Mouse (Mus musculus): ENCODE data around the gene 1110008L16Rik. TPM values are rescaled to one million over a fixed set of nuclear protein-coding genes. Genes with fewer than 3 reads are reported as not detected.
"Not testable (repeated sequence)": the region's sequence is repeated elsewhere in the genome, so short reads cannot be mapped to it uniquely, and the experiment has no call there.

Gene 1110008L16Rik
- polyA plus RNA-seq, 1 experiment from 2014 or later: 6.0 TPM

GRCm38 (mm10) chr12:55392733-55393577 is 93.6 kb downstream of the 1110008L16Rik start:
- Histone ChIP-seq H3K36me3 (ENCODE audit: control insufficient read depth, insufficient read depth) (no peaks in the 10 kb centered on the region), H3K4me2 (ENCODE audit: low read depth, low read length) (no peak overlapping the region), H3K9me3 (replicated peaks; ENCODE audit: control insufficient read depth, low read length) (no peaks in the 10 kb centered on the region), H3K4me3 (ENCODE audit: low read depth, low read length) (no peak overlapping the region), H3K27me3 (ENCODE audit: control insufficient read depth, insufficient read depth, low read depth, low read length) (no peaks in the 10 kb centered on the region; the same call in 1 of the 2 replicates), H3K27ac (ENCODE audit: low read length) (no peak overlapping the region), H3K4me1 (ENCODE audit: control insufficient read depth, low read depth, low read length) (peaks cover 6% of the 10 kb centered on the region), H3K9ac (ENCODE audit: low read depth, low read length) (no peak overlapping the region)
- 61% methylated on average over 11 of the region's 11 CpGs for WGBS (ENCODE audit: insufficient replicate concordance)
- no peak for ATAC-seq (ENCODE audit: low read depth)

DNA sequence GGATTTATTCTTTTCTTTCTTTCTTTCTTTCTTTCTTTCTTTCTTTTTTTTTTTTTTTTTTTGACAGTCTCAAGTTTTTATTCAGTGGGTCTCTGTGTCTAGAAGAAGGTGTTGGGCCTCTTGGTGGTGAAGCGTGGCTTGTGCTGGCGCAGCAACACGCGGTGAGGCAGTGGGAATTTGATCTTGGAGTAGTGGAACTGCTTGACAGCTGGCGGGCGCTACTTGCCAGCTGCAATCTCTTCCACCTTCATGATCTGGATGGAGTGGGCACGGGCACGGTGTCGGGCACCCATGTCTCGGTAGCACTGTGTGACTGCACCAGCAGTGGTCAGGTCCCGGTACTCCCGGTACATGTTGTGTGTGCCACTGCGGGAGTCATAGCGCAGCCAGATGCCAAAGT is 96.2 kb downstream of the 1110008L16Rik start:
- not testable (repeated sequence) for H3K36me3 ChIP-seq (ENCODE audit: control insufficient read depth, insufficient read depth); H3K27ac ChIP-seq (ENCODE audit: low read length); H3K4me2 ChIP-seq (ENCODE audit: low read depth, low read length); H3K9ac ChIP-seq (ENCODE audit: low read depth, low read length); H3K9me3 ChIP-seq (replicated peaks; ENCODE audit: control insufficient read depth, low read length); H3K4me3 ChIP-seq (ENCODE audit: low read depth, low read length); ATAC-seq (ENCODE audit: low read depth); H3K27me3 ChIP-seq (ENCODE audit: control insufficient read depth, insufficient read depth, low read depth, low read length)
- H3K4me1 ChIP-seq (ENCODE audit: control insufficient read depth, low read depth, low read length): peaks cover 17% of the 10 kb centered on the region
- WGBS (ENCODE audit: insufficient replicate concordance): 83% methylated on average over 14 of the region's 14 CpGs

DNA sequence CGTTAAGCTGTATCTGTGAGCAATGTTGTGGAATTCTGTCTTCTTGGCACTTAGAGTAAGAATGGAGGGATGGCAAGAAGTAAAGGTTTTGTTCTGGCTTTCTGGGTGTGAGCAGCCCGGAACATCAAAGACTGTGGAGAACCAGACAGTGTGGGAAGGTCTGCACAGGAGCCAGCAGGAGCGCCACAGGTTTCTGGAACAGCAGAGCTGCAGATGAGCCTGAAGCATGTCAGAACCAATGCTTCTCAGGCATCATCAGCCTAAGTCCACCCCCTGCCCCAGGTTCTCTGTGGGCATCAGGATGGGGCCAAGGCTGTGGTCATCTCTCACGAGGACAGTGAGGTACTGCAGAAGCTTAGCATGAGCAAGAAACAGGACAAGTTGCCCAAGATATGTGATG is 97.2 kb downstream of the 1110008L16Rik start:
- H3K4me2 ChIP-seq (ENCODE audit: low read depth, low read length): no peak overlapping the region
- no peaks in the 10 kb centered on the region; the same call in 1 of the 2 replicates for H3K27me3 ChIP-seq (ENCODE audit: control insufficient read depth, insufficient read depth, low read depth, low read length)
- H3K4me1 ChIP-seq (ENCODE audit: control insufficient read depth, low read depth, low read length): peaks cover 17% of the 10 kb centered on the region
- H3K27ac ChIP-seq (ENCODE audit: low read length): no peak overlapping the region
- no peaks in the 10 kb centered on the region for H3K36me3 ChIP-seq (ENCODE audit: control insufficient read depth, insufficient read depth)
- 85% methylated on average over 4 of the region's 4 CpGs for WGBS (ENCODE audit: insufficient replicate concordance)
- H3K4me3 ChIP-seq (ENCODE audit: low read depth, low read length): no peak overlapping the region
- no peak overlapping the region for H3K9ac ChIP-seq (ENCODE audit: low read depth, low read length)
- no peaks in the 10 kb centered on the region for H3K9me3 ChIP-seq (replicated peaks; ENCODE audit: control insufficient read depth, low read length)
- no peak for ATAC-seq (ENCODE audit: low read depth)

DNA sequence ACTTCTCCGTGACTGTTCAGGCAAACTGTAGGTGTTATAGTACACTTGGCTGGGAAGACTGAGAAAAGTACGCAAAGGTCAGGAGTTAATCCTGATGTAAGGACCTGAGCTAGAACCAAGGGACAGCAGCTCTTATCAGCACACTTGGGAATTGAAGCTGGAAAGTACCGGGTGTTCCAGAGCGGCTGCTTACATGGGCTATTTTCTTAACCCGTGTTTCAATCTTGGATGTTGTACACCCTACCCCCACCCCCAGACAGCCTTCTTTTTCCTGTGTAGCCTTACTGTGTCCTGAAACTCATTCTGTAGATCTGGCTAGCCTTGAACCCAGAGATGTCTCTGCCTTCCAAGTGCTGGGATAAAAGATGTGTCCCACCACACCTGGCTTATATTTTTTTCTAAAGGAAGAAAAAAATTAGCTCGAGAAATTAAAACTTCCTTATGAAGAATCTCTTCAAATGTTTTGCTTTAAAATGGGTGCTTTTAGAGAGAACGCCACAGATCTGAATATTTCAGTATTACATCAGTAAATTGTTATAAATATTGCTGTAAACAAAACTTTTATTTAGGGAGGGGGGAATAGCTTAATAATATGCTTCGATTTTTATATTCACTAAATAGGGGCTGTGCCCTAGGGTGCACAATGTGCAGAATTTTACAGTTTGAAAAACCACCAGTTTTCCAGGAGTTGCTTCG is 98.3 kb downstream of the 1110008L16Rik start:
- H3K9me3 ChIP-seq (replicated peaks; ENCODE audit: control insufficient read depth, low read length): no peaks in the 10 kb centered on the region
- peak overlapping the region; percentile 74 for H3K4me2 ChIP-seq (ENCODE audit: low read depth, low read length)
- peak overlapping the region; percentile 89 for H3K9ac ChIP-seq (ENCODE audit: low read depth, low read length)
- peak overlapping the region; percentile 95 for H3K4me3 ChIP-seq (ENCODE audit: low read depth, low read length)
- peaks cover 17% of the 10 kb centered on the region for H3K4me1 ChIP-seq (ENCODE audit: control insufficient read depth, low read depth, low read length)
- peak overlapping the region; percentile 71 for H3K27ac ChIP-seq (ENCODE audit: low read length)
- no peaks in the 10 kb centered on the region for H3K36me3 ChIP-seq (ENCODE audit: control insufficient read depth, insufficient read depth)
- no peak for ATAC-seq (ENCODE audit: low read depth)
- 48% methylated on average over 9 of the region's 9 CpGs for WGBS (ENCODE audit: insufficient replicate concordance)
- H3K27me3 ChIP-seq (ENCODE audit: control insufficient read depth, insufficient read depth, low read depth, low read length): no peaks in the 10 kb centered on the region; the same call in 1 of the 2 replicates

GRCm38 (mm10) chr12:55398240-55399127 is 99.1 kb downstream of the 1110008L16Rik start:
- Histone ChIP-seq H3K4me3 (ENCODE audit: low read depth, low read length) (peak overlapping the region; percentile 95), H3K9ac (ENCODE audit: low read depth, low read length) (peak overlapping the region; percentile 89), H3K9me3 (replicated peaks; ENCODE audit: control insufficient read depth, low read length) (no peaks in the 10 kb centered on the region), H3K4me1 (ENCODE audit: control insufficient read depth, low read depth, low read length) (peaks cover 17% of the 10 kb centered on the region), H3K27ac (ENCODE audit: low read length) (peak overlapping the region; percentile 71), H3K36me3 (ENCODE audit: control insufficient read depth, insufficient read depth) (peaks cover 3% of the 10 kb centered on the region), H3K27me3 (ENCODE audit: control insufficient read depth, insufficient read depth, low read depth, low read length) (no peaks in the 10 kb centered on the region; the same call in 1 of the 2 replicates), H3K4me2 (ENCODE audit: low read depth, low read length) (peak overlapping the region; percentile 74)
- peak; percentile 99 for ATAC-seq (ENCODE audit: low read depth)
- WGBS (ENCODE audit: insufficient replicate concordance): 2% methylated on average over 51 of the region's 51 CpGs

DNA sequence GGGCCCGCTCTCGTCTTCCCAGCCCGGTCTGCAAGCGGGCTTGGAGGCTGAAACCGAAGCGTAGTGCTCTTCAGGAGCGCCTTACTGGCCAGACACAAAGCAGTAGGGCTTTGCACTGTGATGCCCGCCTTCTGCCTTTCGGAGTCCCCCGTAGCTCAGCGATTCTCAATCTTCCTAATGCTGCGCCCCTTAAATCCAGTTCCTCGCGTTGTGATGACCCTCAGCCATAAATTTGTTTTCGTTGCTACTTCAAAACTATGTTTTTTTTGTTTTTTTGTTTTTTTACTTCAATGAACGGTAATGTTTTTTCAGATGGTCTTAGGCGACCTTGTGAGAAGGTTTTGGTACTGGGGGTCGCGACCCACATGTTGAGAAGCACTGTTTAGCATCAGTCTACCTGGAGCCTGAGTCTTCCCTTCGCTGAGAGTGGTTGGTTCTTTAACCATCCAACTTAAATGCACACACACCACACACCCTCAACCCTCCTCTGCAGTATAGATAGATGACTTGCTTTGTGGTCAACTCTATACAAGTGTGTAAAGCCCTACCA is 99.8 kb downstream of the 1110008L16Rik start:
- peak overlapping the region; percentile 95 for H3K4me3 ChIP-seq (ENCODE audit: low read depth, low read length)
- H3K27me3 ChIP-seq (ENCODE audit: control insufficient read depth, insufficient read depth, low read depth, low read length): no peaks in the 10 kb centered on the region; the same call in 1 of the 2 replicates
- ATAC-seq (ENCODE audit: low read depth): peak; percentile 8; the same call in 1 of the 2 replicates
- peaks cover 17% of the 10 kb centered on the region for H3K4me1 ChIP-seq (ENCODE audit: control insufficient read depth, low read depth, low read length)
- peak overlapping the region; percentile 69 for H3K4me2 ChIP-seq (ENCODE audit: low read depth, low read length)
- H3K9me3 ChIP-seq (replicated peaks; ENCODE audit: control insufficient read depth, low read length): no peaks in the 10 kb centered on the region
- under 1% methylated on average over 20 of the region's 20 CpGs for WGBS (ENCODE audit: insufficient replicate concordance)
- peak overlapping the region; percentile 71 for H3K27ac ChIP-seq (ENCODE audit: low read length)
- peak overlapping the region; percentile 89 for H3K9ac ChIP-seq (ENCODE audit: low read depth, low read length)
- peaks cover 8% of the 10 kb centered on the region for H3K36me3 ChIP-seq (ENCODE audit: control insufficient read depth, insufficient read depth)

GRCm38 (mm10) chr12:55407888-55408287 is 108.5 kb downstream of the 1110008L16Rik start:
- ATAC-seq (ENCODE audit: low read depth): no peak
- Histone ChIP-seq H3K36me3 (ENCODE audit: control insufficient read depth, insufficient read depth) (peaks cover 32% of the 10 kb centered on the region), H3K27ac (ENCODE audit: low read length) (no peak overlapping the region), H3K4me1 (ENCODE audit: control insufficient read depth, low read depth, low read length) (no peaks in the 10 kb centered on the region), H3K9ac (ENCODE audit: low read depth, low read length) (no peak overlapping the region), H3K4me2 (ENCODE audit: low read depth, low read length) (no peak overlapping the region), H3K27me3 (ENCODE audit: control insufficient read depth, insufficient read depth, low read depth, low read length) (no peaks in the 10 kb centered on the region), H3K4me3 (ENCODE audit: low read depth, low read length) (no peak overlapping the region), H3K9me3 (replicated peaks; ENCODE audit: control insufficient read depth, low read length) (no peaks in the 10 kb centered on the region)
- WGBS (ENCODE audit: insufficient replicate concordance): 84% methylated on average over 5 of the region's 5 CpGs

- 80% methylated on average over 5 of the region's 5 CpGs for WGBS (ENCODE audit: insufficient replicate concordance)
These were observed 115.9 kb downstream of the 1110008L16Rik start for GRCm38 (mm10) chr12:55415255-55415654.

More at GRCm38 (mm10) chr12:55415255-55415654, 115.9 kb downstream of the 1110008L16Rik start:
- Histone ChIP-seq H3K4me2 (ENCODE audit: low read depth, low read length) (no peak overlapping the region), H3K9ac (ENCODE audit: low read depth, low read length) (no peak overlapping the region), H3K27me3 (ENCODE audit: control insufficient read depth, insufficient read depth, low read depth, low read length) (no peaks in the 10 kb centered on the region), H3K36me3 (ENCODE audit: control insufficient read depth, insufficient read depth) (peaks cover 37% of the 10 kb centered on the region), H3K4me3 (ENCODE audit: low read depth, low read length) (no peak overlapping the region), H3K9me3 (replicated peaks; ENCODE audit: control insufficient read depth, low read length) (no peaks in the 10 kb centered on the region), H3K27ac (ENCODE audit: low read length) (no peak overlapping the region), H3K4me1 (ENCODE audit: control insufficient read depth, low read depth, low read length) (peaks cover 2% of the 10 kb centered on the region; the same call in 1 of the 2 replicates)
- no peak for ATAC-seq (ENCODE audit: low read depth)

Data from liver, embryonic 16.5 days (tissue).